Mouse (Mus musculus) stomach, postnatal 0 days (tissue): ENCODE data around the gene Nutm2. TPM values are rescaled to one million over a fixed set of nuclear protein-coding genes. Genes with fewer than 3 reads are reported as not detected.
A peak's percentile ranks its signal among the peaks of the same experiment; 100 is the strongest.

Experiments
- ATAC-seq: fragments of 200-750 bp; cut with Nextera tagmentation; 2 replicates; pipeline ENCODE4 v1.8.0; 2017; ENCODE audit not compliant: low FRiP score, low TSS enrichment
- DNase-seq: peaks from one replicate; pipeline ENCODE4 v3.0.0-alpha.2; 2016; ENCODE audit warnings: low spot score
- H3K27ac ChIP-seq: fragments of 300-500 bp; sonication (generic); replicated peaks from 2 replicates; pipeline ENCODE4 v1.5.1; 2014; ENCODE audit warnings: mild to moderate bottlenecking, control low read depth
- H3K27me3 ChIP-seq: fragments of 300-500 bp; sonication (generic); 2 replicates; pipeline ENCODE4 v1.6.1; 2014; ENCODE audit warnings: low read length; ENCODE audit not compliant: control insufficient read depth, insufficient read depth
- H3K36me3 ChIP-seq: fragments of 300-500 bp; sonication (generic); 2 replicates; pipeline ENCODE4 v1.6.1; 2014; ENCODE audit warnings: low read length, mixed read lengths; ENCODE audit not compliant: control insufficient read depth, insufficient read depth
- H3K4me1 ChIP-seq: fragments of 300-500 bp; sonication (generic); replicated peaks from 2 replicates; pipeline ENCODE4 v1.6.1; 2014; ENCODE audit warnings: antibody characterized with exemption; ENCODE audit not compliant: control insufficient read depth, insufficient read depth
- H3K4me2 ChIP-seq: fragments of 300-500 bp; sonication (generic); replicated peaks from 2 replicates; pipeline ENCODE4 v1.6.1; 2014; ENCODE audit warnings: low read depth, mild to moderate bottlenecking, control low read depth, moderate library complexity
- H3K4me3 ChIP-seq: fragments of 300-500 bp; sonication (generic); 2 replicates; pipeline ENCODE4 v1.5.1; 2014; ENCODE audit warnings: low read depth, low read length, control low read depth
- H3K9ac ChIP-seq: fragments of 300-500 bp; sonication (generic); 2 replicates; pipeline ENCODE4 v1.6.1; 2014; ENCODE audit warnings: mild to moderate bottlenecking, low read length, control low read depth, mixed read lengths
- H3K9me3 ChIP-seq: fragments of 300-500 bp; sonication (generic); 2 replicates; pipeline ENCODE4 v1.6.1; 2016; ENCODE audit warnings: low read length; ENCODE audit not compliant: control insufficient read depth
- CTCF ChIP-seq: IDR thresholded peaks from 2 replicates; pipeline ENCODE4 v1.5.1; 2016; ENCODE audit warnings: antibody characterized with exemption, low read depth, mild to moderate bottlenecking, moderate library complexity
- EP300 ChIP-seq: optimal IDR thresholded peaks from 2 replicates; pipeline ENCODE3; 2016; ENCODE audit warnings: antibody characterized with exemption
- WGBS: fragments of 180-500 bp; shearing (Covaris S2); extraction: QIAGEN DNeasy Blood & Tissue Kit; methylation state at CpG from one replicate; pipeline ENCODE4 v1.1.7; 2014; 5-methylcytosine and 5-hydroxymethylcytosine counted together
- polyA plus RNA-seq: library from polyadenylated mRNA; unstranded; fragments of >200 nt; fragmentation: Nextera tagmentation; extraction: Ambion mirVana; gene quantifications from 2 replicates; pipeline ENCODE4 v1.2.1, GENCODE M21; 2015

Nutm2 gene
- not detected in 2 replicates for polyA plus RNA-seq

DNA sequence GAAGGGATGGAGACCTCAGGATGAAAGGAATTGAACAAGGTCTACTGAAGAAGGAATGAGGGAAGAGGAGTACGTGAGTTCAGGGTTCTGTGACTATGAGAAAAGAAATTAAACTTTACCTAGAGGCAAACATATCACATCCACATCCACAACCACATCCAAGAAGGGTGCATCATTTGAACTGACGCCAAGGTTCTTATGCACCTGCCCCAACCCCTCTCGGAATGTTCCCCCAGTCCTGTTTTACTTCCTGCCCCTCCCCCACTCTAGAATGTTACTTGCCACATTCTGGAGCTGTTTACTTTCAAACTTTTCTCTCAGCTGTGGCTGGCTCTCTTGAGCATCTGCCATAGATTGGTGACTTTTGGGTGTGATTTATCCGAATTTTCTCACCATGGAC is at the start of gene Nutm2:
Gene Nutm2, plus strand, starts transcription at position 301 of the 400 bp plus-strand sequence.
- WGBS = 74% methylated on average over 4 of the region's 4 CpGs
- Histone ChIP-seq H3K4me2 (no peak within 1 kb of the TSS), H3K4me1 (no peaks in the 10 kb centered on the region), H3K36me3 (no peaks in the 10 kb centered on the region), H3K4me3 (no peak within 1 kb of the TSS), H3K27ac (no peak within 1 kb of the TSS), H3K9me3 (no peaks in the 10 kb centered on the region), H3K9ac (no peak within 1 kb of the TSS), H3K27me3 (no peaks in the 10 kb centered on the region)
- ATAC-seq (no peak), DNase-seq (no peak)
- no peak for TF ChIP-seq EP300
- no peak for TF ChIP-seq CTCF

DNA sequence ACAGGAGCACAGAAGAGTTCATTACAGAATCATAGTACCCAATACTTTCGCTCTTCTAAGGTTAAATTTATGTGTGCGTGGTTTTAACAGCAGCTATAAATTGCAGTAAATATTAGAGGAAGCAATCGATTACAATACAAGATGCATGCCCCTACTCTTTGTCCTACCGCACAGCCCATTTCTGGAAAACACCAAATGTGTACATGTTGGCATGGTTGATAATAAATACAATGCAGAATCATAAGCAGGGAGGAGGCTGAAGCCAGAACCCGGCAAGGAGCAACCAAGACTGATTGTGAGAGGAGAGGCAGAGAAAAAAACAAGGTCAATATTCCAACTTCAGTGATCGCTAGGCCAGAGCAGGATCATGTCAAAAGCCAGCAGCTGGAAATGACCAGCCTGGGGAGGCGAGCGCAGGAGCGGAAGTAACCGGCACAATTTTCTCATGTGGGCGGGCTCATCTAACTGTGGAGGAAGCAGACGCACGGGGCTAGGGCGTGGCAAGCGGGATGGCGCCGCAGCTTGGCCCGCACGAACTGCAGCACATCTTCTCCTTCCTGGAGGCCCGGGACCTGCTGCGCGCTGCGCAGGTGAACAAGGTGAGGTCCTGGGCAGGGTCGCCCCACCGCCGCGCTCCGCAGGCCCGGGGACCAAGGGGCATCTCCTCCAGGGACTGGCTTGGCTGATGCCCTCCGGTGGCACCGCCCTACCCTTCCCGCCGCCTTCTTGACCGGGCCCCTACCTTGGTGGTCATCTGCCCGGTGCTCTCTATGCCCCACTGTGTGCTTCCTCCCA is 49.5 kb upstream of the Nutm2 start, which contains the start of gene Fbxw17:
Gene Fbxw17, plus strand, starts transcription at position 476 of the 795 bp plus-strand sequence.
- DNase-seq = peak; percentile 84
- Histone ChIP-seq H3K27me3 (no peaks in the 10 kb centered on the region), H3K4me1 (0 out of 2 replicates have a peak, but pooled peaks cover 7% of the 10 kb centered on the region), H3K4me2 (peak within 1 kb of the TSS; percentile 81), H3K36me3 (no peaks in the 10 kb centered on the region), H3K9ac (peak within 1 kb of the TSS; percentile 75), H3K27ac (0 out of 2 replicates have a peak within 1 kb of the TSS, but pooled peaks have one; percentile 53), H3K4me3 (peak within 1 kb of the TSS; percentile 82), H3K9me3 (no peaks in the 10 kb centered on the region)
- WGBS = 11% methylated on average over 35 of the region's 35 CpGs
- TF ChIP-seq EP300 (no peak), CTCF (0 out of 2 replicates have a peak, but pooled peaks have one; percentile 3)
- ATAC-seq = peak; percentile 98

DNA sequence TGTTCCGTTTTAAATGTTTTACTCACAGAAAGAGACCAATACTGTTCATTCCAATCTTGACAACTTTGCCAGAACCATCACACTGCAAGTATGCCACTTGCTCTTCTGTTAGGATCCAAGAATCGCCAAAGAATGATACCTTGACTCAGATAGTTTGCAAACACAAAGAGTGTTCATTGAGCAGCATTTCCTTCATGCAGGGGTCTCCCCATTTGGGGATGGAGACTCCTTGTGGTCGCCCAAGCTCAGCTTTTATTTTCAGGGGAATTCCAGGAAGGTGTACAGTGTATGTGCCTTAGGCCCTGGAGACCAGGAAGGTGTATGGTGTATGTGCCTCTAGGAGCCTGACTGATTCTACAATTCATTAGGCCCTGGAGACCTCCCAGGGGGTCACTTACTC is 48.7 kb upstream of the Nutm2 start:
- Histone ChIP-seq H3K36me3 (peaks cover 6% of the 10 kb centered on the region; the same call in 1 of the 2 replicates), H3K4me1 (0 out of 2 replicates have a peak, but pooled peaks cover 7% of the 10 kb centered on the region), H3K4me3 (peak overlapping the region; percentile 82), H3K9me3 (no peaks in the 10 kb centered on the region), H3K4me2 (peak overlapping the region; percentile 81), H3K9ac (peak overlapping the region; percentile 75; the same call in 1 of the 2 replicates), H3K27ac (no peak overlapping the region), H3K27me3 (no peaks in the 10 kb centered on the region)
- WGBS = 41% methylated on average over 3 of the region's 3 CpGs
- TF ChIP-seq EP300 (no peak), CTCF (peak; percentile 30; the same call in 1 of the 2 replicates)
- ATAC-seq = no peak
- no peak for DNase-seq

DNA sequence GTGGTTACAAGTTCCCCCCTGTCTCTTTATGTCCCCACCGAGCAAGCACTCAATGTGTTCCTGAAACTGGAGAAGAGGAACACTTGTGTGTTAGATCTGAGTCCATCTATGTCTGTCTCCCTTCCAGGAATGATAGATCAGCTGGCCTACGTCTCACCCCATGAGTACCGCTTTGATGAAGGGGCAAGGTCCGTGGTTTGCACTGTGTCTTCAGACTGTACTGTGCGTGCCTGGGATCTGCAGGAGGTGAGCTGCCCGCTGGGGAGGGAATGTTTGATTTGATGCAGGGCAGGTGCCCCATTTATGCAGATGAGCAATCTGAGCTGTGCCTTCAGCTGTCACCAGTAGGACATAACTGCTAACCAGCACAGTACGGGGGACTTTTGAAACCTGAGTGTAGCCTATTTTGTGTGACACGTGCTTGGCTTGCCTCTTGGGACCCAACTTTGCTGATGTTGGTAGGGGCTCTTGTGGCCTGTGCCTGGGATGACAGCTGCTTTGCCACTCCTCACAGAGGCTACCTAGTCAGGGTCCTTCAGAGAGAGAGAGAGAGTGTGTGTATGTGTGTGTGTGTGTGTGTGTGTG is 43.4 kb upstream of the Nutm2 start:
- Histone ChIP-seq H3K36me3 (peaks cover 41% of the 10 kb centered on the region), H3K4me1 (no peaks in the 10 kb centered on the region), H3K9me3 (no peaks in the 10 kb centered on the region), H3K9ac (no peak overlapping the region), H3K27me3 (no peaks in the 10 kb centered on the region), H3K4me2 (no peak overlapping the region), H3K4me3 (no peak overlapping the region), H3K27ac (no peak overlapping the region)
- DNase-seq (no peak), ATAC-seq (no peak)
- 89% methylated on average over 8 of the region's 8 CpGs for WGBS
- TF ChIP-seq CTCF (no peak), EP300 (no peak)

DNA sequence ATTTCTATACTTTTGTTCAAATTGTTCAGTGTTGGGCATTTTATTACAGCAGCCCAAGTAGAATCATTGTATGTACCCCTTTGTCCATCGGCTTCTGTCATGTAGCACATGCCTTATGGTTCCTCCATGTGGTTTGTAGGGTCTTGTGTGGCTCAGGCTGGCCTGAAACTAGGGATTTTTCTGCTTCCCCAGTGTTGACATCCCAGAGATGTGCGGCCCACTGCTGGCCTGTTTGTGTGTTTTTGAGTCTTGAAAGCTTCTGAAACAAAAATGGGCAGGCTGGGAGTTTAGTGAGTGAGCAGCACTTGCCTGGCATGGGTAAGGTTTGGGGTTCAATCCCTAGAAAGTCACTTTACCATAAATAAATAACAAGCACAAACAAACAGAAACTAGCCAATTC is 42.6 kb upstream of the Nutm2 start:
- Histone ChIP-seq H3K4me2 (no peak overlapping the region), H3K27me3 (no peaks in the 10 kb centered on the region), H3K36me3 (peaks cover 41% of the 10 kb centered on the region), H3K9ac (no peak overlapping the region), H3K9me3 (no peaks in the 10 kb centered on the region), H3K4me1 (no peaks in the 10 kb centered on the region), H3K4me3 (no peak overlapping the region), H3K27ac (no peak overlapping the region)
- no peak for TF ChIP-seq EP300
- no peak for TF ChIP-seq CTCF
- WGBS = 95% methylated on average over 2 of the region's 2 CpGs
- no peak for ATAC-seq
- DNase-seq = no peak
